Mouse (Mus musculus): Measurements from ENCODE around the gene Metap1d. TPM values are rescaled to one million over a fixed set of nuclear protein-coding genes. Genes with fewer than 3 reads are reported as not detected.

The Metap1d gene
- total and polyA plus RNA-seq, 3 experiments, result 19.5 to 28.5 TPM; not detected in 1

DNA sequence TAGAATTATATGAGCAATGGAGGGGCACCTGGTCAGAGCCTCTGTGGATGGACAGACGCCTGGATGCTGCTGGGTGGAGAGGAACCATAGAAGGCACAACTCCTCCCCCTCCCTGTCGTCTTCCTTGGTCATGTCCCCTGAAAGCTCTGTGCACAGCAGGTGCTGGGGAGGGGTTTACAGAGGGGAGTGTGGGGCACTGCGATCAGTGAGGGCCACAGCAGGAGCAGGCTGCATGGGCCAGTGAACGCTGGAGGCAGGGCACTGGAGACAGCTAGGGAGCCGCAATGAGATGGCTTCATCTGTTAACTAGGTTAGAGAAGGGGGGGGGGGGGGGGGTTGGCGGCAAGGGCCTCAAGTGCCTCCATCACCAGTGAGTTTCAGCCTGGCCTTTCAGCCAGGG, 13.0 kb downstream of the Metap1d start:
- Histone ChIP-seq H3K36me3 (ENCODE audit: control insufficient read depth in 1 of 2, insufficient read depth in 2 of 2, low read length in 2 of 2) (peaks cover 0 to 14% of the 10 kb centered on the region in 2 experiments; a peak in 3 of 4 replicates), H3K4me3 (ENCODE audit: control insufficient read depth in 1 of 2, insufficient read depth in 1 of 2, low read depth in 2 of 2, low read length in 2 of 2) (no peak overlapping the region), H3K27me3 (ENCODE audit: control insufficient read depth in 1 of 2, insufficient read depth in 2 of 2, low read length in 2 of 2) (no peaks in the 10 kb centered on the region), H3K79me2 (ENCODE audit: control insufficient read depth, insufficient read depth, low read length, poor library complexity) (no peaks in the 10 kb centered on the region; the same call in 1 of the 2 replicates), H3K4me1 (ENCODE audit: control insufficient read depth in 1 of 2, insufficient read depth in 2 of 2, low read length in 2 of 2) (peaks cover 13 to 14% of the 10 kb centered on the region in 2 experiments), H3K9ac (ENCODE audit: control insufficient read depth, low read depth, low read length, poor library complexity, severe bottlenecking) (no peak overlapping the region), H3K27ac (ENCODE audit: control insufficient read depth, low read depth, low read length) (no peak overlapping the region), H3K9me3 (replicated peaks; ENCODE audit: insufficient read depth, low read length) (no peaks in the 10 kb centered on the region)
- no peak for DNase-seq (ENCODE audit: low read depth, low spot score)
- TF ChIP-seq POLR2AphosphoS5 (IDR thresholded peaks at IDR 0.05; ENCODE audit: borderline replicate concordance, low read depth, low read length) (no peak), EP300 (IDR thresholded peaks at IDR 0.05; ENCODE audit: low read depth in 1 of 2, low read length in 2 of 2) (no peak), KAT2A (conservative IDR thresholded peaks at IDR 0.05; ENCODE audit: low read depth, low read length) (no peak), ELF1 (IDR thresholded peaks at IDR 0.05; ENCODE audit: low read depth, low read length) (no peak), RAD21 (IDR thresholded peaks at IDR 0.05; ENCODE audit: low read depth, low read length) (no peak), UBTF (IDR thresholded peaks at IDR 0.05; ENCODE audit: borderline replicate concordance, insufficient read depth, low read depth, low read length) (no peak), TCF12 (IDR thresholded peaks at IDR 0.05; ENCODE audit: low read depth, low read length) (no peak), POLR2AphosphoS2 (IDR thresholded peaks at IDR 0.05; ENCODE audit: low read length) (no peak), SIN3A (IDR thresholded peaks at IDR 0.05; ENCODE audit: low read length) (no peak), USF2 (IDR thresholded peaks at IDR 0.05; ENCODE audit: borderline replicate concordance in 1 of 2, insufficient read depth in 1 of 2, low read depth in 1 of 2, low read length in 2 of 2) (no peak), ETS1 (IDR thresholded peaks at IDR 0.05; ENCODE audit: low read depth, low read length) (no peak), POLR2A (IDR thresholded peaks at IDR 0.05; ENCODE audit: control insufficient read depth in 1 of 2, insufficient read depth in 1 of 2, low read depth in 1 of 2, low read length in 2 of 2, poor library complexity in 1 of 2) (no peak), ZC3H11A (IDR thresholded peaks at IDR 0.05; ENCODE audit: low read depth, low read length) (no peak), GATA1 (IDR thresholded peaks at IDR 0.05; ENCODE audit: low read depth, low read length) (no peak), MAFK (IDR thresholded peaks at IDR 0.05; ENCODE audit: borderline replicate concordance, low read depth, low read length) (no peak), TAL1 (IDR thresholded peaks at IDR 0.05; ENCODE audit: low read length) (no peak), SMC3 (IDR thresholded peaks at IDR 0.05; ENCODE audit: low read depth, low read length) (no peak), MAX (IDR thresholded peaks at IDR 0.05; ENCODE audit: low read length) (no peak), NRF1 (IDR thresholded peaks at IDR 0.05; ENCODE audit: insufficient read depth, low read depth, low read length, poor library complexity, severe bottlenecking) (no peak)

DNA sequence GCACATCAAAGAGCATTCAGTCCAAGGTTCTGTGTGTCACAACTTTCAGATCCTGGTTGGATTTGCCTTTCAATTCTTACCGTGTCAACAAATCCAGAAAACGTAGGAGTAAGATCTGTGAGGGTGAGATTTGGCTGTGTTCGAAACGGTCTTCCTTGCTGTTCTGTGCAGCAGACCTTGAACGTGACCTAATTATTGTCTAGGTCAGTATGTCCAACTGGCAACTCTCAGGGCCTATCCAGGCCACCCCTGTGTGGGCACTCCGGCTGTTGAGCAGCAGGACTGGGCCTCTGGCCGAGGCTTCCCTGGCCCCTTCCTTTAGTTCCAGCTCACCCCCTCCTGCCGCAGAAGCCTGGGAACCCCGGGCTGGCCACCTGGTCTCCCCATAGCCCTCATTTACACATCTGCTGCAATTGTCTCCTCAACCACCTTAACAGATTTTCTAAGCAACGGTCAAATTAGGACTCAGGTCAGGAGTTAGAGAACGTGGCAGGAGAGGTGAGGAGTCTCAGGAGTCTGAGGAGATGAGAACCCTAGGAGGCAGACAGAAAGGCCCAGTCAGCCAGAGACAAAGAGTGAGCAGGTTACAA, 13.9 kb downstream of the Metap1d start:
- Histone ChIP-seq H3K9me3 (replicated peaks; ENCODE audit: insufficient read depth, low read length) (no peaks in the 10 kb centered on the region), H3K27me3 (ENCODE audit: control insufficient read depth in 1 of 2, insufficient read depth in 2 of 2, low read length in 2 of 2) (no peaks in the 10 kb centered on the region), H3K27ac (ENCODE audit: control insufficient read depth, low read depth, low read length) (no peak overlapping the region), H3K36me3 (ENCODE audit: control insufficient read depth in 1 of 2, insufficient read depth in 2 of 2, low read length in 2 of 2) (peaks cover 0 to 11% of the 10 kb centered on the region in 2 experiments; a peak in 3 of 4 replicates), H3K4me3 (ENCODE audit: control insufficient read depth in 1 of 2, insufficient read depth in 1 of 2, low read depth in 2 of 2, low read length in 2 of 2) (no peak overlapping the region), H3K4me1 (ENCODE audit: control insufficient read depth in 1 of 2, insufficient read depth in 2 of 2, low read length in 2 of 2) (peaks cover 12% of the 10 kb centered on the region in 2 experiments), H3K79me2 (ENCODE audit: control insufficient read depth, insufficient read depth, low read length, poor library complexity) (no peaks in the 10 kb centered on the region), H3K9ac (ENCODE audit: control insufficient read depth, low read depth, low read length, poor library complexity, severe bottlenecking) (no peak overlapping the region)
- TF ChIP-seq ZNF384 (IDR thresholded peaks at IDR 0.05; ENCODE audit: low read depth, low read length) (no peak), MEF2A (IDR thresholded peaks at IDR 0.05; ENCODE audit: extremely low read depth, insufficient replicate concordance, low read depth, low read length, poor library complexity, severe bottlenecking) (no peak), POLR2AphosphoS5 (IDR thresholded peaks at IDR 0.05; ENCODE audit: borderline replicate concordance, low read depth, low read length) (no peak), POLR2AphosphoS2 (IDR thresholded peaks at IDR 0.05; ENCODE audit: low read length) (no peak), MAFK (IDR thresholded peaks at IDR 0.05; ENCODE audit: borderline replicate concordance, low read depth, low read length) (no peak), GATA1 (IDR thresholded peaks at IDR 0.05; ENCODE audit: low read depth, low read length) (no peak), KAT2A (conservative IDR thresholded peaks at IDR 0.05; ENCODE audit: low read depth, low read length) (no peak), ZKSCAN1 (IDR thresholded peaks at IDR 0.05; ENCODE audit: low read depth, low read length) (no peak), MAX (IDR thresholded peaks at IDR 0.05; ENCODE audit: low read length) (no peak), CHD2 (IDR thresholded peaks at IDR 0.05; ENCODE audit: low read length) (no peak), RAD21 (IDR thresholded peaks at IDR 0.05; ENCODE audit: low read depth, low read length) (no peak), ETS1 (IDR thresholded peaks at IDR 0.05; ENCODE audit: low read depth, low read length) (no peak), GABPA (IDR thresholded peaks at IDR 0.05; ENCODE audit: low read depth, low read length) (no peak), NELFE (IDR thresholded peaks at IDR 0.05; ENCODE audit: low read depth, low read length) (no peak), USF1 (IDR thresholded peaks at IDR 0.05; ENCODE audit: low read depth, low read length) (no peak), MYC (IDR thresholded peaks at IDR 0.05; ENCODE audit: low read depth, low read length) (no peak)
- DNase-seq (ENCODE audit: low read depth, low spot score), result no peak

All from MEL (cell line).